Mouse (Mus musculus): ENCODE measurements around the gene Smarca2. TPM values are rescaled to one million over a fixed set of nuclear protein-coding genes. Genes with fewer than 3 reads are reported as not detected.

Smarca2 gene
- 10 to 100 TPM; 37.7 to 40.7 TPM for total RNA-seq (2021)
- long read RNA-seq, experiment 1, full-length matches to known transcripts, result 3 of 18 reads
- long read RNA-seq, experiment 1, partial matches to known transcripts, result 5 of 18 reads
- long read RNA-seq, experiment 1, other reads (novel, unspliced or antisense), result 10 of 18 reads
- long read RNA-seq, experiment 2, full-length matches to known transcripts, result 4 of 23 reads
- long read RNA-seq, experiment 2, partial matches to known transcripts, result 10 of 23 reads
- long read RNA-seq, experiment 2, other reads (novel, unspliced or antisense), result 9 of 23 reads

DNA sequence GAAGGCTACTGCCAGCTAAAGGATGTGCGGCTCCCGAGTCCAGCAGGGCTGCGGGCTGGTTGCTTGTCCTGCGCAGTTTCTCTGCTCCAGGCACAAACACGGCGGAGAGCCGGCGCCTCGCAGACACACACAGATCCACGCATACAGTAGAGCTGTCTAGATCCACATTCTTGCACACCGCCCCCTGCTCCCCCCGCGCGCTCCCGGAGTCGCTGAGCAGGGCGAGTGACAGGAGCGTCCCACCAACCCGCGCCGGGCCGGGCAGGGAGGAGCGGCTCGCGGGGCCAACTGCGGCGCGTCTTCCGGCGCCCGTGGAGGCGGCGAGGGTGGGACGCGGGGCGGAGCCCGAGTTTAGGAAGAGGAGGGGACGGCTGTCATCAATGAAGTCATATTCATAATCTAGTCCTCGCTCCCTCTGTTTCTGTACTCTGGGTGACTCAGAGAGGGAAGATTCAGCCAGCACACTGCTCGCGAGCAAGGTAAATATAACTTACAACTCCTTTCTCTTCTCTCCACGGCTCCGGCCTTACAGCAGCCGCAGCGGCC lies at the start of gene Smarca2:
Gene Smarca2, plus strand, starts transcription at position 296 of the 546 bp plus-strand sequence.
- peak; percentile 98 for DNase-seq
- intact Hi-C loops (cut with DNase I; ENCODE audit: low total_unique reads), result no loop called here

DNA sequence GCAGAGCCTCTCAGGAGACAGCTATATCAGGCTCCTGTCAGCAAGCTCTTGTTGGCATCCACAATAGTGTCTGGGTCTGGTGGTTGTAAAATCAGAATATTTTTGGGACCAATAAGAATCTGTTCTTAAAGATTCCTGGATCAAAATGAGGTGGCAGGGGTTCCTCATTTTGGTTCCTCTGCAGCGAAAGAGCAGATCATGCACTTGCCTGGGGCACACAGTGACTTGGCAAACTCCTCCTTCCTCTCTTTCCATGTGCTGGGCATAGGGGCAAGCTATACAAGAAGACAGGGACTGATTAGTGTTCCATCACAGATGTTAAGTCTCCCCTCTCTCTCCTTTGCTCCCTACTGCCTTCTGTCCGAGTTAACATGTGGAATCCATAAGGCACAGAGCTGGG lies 40.0 kb upstream of the Smarca2 start:
- intact Hi-C loops (cut with DNase I; ENCODE audit: low total_unique reads), result no loop called here
- no peak for DNase-seq

DNA sequence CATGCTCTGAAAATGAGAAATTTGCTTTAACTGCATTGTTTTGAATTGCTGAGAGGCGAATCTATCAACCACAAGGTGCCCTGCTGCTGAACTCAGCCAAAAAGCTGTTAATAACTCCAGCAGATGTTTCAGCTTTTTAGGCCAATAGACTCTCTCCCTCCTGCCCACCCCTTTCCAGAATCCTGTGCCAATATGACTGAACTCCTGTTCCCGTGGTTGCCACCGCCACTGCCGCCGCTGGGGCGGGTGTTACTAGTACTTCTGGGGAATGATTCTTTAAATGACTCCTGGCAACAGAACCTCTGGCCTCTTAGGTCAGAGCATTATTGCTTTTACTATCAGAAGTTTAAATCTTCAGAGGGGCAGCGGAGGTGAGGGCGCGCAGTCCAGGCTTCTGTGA lies 38.7 kb upstream of the Smarca2 start:
- intact Hi-C loops (cut with DNase I; ENCODE audit: low total_unique reads), result no loop called here
- peak; percentile 31 for DNase-seq

DNA sequence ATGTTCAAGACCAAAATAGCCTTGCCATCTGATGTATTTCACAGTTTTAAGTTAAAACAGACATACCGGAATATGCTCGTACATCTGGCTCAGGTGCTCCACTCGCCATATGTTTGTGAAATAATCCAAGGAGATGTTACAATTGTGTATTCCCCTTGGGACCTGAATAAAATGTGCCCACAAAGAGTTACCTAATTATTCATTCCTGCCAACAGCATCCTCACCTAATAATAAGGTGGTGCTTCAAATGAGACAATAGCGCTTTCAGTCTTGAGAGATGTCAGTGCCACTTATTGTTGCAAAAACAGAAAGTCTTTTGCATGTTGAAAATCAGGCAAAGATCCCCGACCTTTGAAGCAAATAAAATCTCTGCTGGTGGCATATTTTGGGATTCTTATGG lies 36.6 kb upstream of the Smarca2 start:
- DNase-seq, result no peak
- intact Hi-C loops (cut with DNase I; ENCODE audit: low total_unique reads), result no loop called here

DNA sequence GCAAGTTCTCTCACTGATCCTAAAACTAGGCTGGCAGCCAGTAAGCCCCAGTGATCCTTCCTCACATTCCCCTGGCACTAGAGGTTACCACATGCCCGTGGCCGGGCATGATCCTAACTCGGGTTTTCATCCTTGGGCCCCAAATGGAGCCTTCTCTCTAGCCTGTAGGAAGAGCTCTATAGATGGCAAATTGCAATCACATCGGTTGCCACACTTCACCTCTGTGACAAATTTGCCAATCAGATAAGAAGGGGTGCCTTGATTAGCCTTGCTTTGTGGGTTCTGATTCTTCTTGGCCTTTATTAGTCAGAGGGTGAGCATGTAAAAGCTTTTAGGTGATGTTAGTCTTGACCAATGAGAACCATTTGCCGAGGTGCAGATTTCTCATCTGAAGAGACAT lies 35.9 kb upstream of the Smarca2 start:
- intact Hi-C loops (cut with DNase I; ENCODE audit: low total_unique reads), result no loop called here
- DNase-seq, result no peak

DNA sequence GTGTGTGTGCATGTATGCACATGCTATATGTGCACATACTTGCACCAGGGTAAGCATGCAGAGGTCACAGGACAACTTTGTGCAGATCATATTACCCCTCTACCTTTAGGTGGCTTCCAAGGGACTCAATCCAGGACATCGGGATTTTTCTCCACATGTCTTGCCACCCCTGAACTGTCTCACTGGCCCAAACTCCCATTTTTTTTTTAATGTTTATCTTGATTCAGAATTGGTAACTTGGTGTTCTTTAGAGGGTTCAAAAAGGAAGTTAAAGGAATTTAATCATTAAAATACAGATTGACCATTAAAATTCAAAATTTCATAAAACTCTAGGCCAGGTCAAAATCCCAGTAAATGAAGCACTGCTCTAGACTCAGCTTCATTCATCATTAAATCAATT lies 35.4 kb upstream of the Smarca2 start:
- no peak for DNase-seq
- intact Hi-C loops (cut with DNase I; ENCODE audit: low total_unique reads), result no loop called here

DNA sequence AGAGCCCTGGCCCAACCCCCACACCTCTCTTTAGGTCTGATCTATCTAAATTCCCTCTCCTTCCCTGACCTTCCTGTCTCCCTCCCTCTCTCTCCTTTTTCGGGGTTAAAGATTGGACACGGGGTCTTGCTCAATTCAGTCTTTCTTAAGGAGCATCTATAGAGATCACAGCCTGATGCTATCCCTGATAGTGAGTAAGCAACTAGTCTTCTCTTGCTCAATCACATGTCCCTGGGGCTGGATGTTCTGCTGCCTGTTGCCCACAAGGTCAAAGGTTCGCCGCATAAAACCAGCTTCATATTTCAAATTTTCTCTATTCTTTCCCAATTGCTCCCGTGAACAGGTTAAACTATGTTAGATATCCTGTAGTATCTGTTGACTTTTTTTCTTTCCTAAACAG lies 25.2 kb upstream of the Smarca2 start:
- intact Hi-C loops (cut with DNase I; ENCODE audit: low total_unique reads), result no loop called here
- DNase-seq, result no peak

DNA sequence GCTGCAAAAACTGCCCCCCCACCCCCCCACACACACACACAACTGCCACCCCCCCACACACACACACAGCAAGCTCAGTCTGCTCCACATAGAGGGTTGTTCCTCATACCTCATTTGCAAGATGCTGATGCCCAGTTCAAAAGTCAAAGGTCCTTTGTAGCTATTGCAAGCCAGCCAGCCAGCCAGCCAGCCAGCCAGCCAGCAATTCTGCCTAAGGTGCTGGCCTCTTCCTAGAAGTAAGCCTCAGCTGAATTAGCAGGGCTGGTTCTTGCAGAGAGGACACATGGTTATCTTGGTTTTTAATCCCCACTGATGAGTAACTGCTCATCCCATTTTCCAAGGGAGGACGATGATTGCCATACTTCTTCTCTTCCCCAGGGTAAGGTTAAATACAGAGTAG lies 24.8 kb upstream of the Smarca2 start:
- DNase-seq, result no peak
- intact Hi-C loops (cut with DNase I; ENCODE audit: low total_unique reads), result no loop called here

DNA sequence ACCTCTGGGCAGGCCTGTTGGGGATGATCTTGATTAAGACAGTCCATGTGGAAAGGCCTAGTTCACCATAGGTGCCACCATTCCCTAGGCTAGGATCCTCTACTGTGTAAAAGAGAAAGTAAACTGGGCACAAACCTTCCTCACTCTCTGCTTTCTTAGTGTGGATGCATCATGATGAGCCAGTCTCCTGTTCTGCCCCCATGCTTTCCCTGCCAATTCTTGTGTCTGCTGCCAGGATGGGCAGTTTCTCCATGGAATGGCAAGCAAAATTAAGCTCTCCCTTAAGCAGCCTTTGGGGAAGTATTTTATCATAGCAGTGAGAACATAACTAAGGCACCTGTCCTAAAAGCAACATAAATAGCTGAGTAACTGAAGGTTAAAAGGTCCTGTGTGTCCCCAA lies 10.2 kb upstream of the Smarca2 start:
- no peak for DNase-seq
- intact Hi-C loops (cut with DNase I; ENCODE audit: low total_unique reads), result no loop called here

DNA sequence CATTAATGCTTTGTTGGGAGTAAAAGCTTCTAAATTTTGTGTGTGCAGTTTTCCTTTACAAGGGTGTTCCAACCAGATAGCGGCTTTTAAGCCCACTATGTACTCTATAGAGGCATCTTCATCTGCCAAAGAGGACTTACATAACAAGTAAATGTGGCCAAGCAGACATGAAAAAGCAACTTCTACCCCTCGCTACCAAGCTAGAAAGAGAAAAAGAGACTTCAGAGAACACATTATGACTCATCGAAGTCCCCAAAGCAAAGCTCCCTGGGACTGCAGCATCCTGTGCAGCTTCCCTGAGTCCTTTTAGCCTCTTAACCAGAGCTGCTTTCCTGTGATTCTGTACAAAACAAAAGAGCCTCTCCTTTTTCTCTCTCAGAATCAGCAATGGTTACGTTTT lies 3.4 kb upstream of the Smarca2 start:
- intact Hi-C loops (cut with DNase I; ENCODE audit: low total_unique reads), result no loop called here
- DNase-seq, result no peak

DNA sequence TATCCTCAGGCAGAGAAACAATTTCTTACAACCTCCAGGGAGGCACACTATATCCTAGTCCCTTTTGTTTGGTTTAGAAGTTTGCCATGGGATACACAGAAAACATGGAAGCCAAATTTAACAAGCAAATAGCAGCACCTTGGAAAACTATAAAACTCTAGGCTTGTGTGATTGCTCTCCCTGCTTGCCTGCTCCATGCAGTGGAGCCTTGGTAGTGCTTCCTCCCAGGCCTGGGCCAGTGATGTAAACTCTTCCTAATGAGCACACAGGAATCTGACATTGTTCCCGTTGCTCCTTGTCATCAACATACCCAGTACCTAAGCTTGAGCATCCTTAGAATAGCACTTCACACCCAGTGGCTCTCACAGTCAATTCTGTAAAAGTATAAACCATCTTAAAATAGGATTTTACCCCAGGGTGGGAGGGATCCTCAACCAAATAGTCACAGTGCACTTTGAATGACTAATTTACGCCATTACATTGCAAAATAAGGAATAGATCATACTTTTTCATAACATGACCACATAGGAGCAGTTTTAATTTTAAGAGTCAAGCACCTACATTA lies 1.5 kb upstream of the Smarca2 start:
- intact Hi-C loops (cut with DNase I; ENCODE audit: low total_unique reads), result no loop called here
- DNase-seq, result no peak

DNA sequence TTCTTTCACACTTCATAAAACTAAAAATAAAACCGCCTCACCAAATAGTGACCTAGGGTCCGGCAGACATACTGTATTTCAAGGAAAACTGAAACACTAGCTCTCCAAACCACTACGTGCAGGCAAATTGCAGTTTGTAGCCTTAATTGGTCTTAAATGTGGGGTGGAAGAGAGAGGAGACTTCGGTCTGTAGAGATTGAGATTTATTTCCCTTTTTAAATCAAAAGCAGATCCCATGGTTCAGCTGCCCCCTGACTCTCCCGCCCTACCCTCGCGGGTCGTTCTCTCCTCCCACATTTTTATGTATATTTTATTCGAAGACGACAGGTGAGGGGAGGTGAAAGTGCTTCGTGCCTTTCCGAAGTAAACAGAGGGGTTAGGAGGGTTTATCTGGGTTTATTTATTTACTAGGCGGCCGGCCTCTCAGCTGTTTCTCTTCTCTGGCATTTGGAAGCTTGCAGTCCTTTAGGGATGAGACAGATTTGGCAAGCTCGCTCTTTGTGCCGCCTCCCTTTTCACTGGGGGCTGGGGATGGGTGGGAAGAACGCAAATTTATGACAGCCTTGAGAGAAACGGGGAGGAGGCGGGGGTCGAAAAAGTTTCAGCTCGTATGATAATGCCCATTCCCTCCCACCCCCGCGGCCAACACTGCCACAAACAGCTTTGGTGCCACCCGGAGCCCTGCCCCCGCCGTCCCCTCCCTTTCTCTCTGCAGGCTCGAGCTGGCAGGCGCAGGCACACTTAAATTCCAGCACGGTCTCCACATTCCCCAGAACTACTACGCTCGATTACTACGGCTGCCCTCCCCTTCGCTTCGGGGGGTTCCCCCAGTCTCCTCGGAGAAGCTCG lies 720 bp upstream of the Smarca2 start:
- DNase-seq, result no peak

DNA sequence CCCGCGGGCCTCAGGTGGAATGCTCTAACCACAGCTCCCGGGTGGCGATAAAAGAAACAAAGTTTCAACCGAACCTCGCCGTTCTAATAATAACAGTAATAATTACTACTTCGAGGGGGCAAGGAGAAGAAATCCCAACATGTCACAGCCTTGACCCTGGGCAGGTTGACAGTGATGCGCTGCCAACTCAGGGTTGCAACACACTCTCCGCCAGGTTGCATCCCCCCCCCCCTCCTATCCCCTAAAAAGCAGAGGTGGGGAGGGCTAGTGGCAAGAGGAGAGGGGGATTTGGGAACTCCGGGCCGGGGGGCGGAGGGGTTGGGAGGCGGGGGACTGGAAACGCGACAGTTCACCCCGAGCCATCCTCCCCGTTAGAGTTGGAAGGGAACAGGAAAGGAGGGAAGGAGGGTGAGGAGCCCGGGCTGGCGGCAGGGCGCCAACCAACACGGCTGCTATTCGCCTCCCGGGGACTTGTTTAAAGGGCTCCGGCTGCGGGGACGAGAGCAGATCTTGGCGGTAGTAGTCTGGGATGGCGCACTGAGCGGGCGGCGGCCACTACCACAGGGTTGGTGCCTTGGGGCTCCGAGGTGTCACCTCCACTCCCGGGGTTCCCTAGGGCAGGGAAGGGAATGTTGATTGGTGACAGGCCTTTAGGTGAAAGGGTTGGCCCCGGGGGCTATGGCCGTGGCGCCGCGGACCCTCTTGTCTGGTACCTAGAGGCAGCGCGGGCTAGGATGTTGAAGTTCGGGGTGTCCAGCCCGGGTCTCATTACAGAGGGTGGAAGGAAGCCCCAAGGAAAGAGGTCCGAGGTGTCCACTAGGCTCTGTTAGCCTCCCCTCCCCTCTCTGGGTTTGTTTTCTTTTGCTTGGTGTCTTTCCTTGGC lies 829 bp downstream of the Smarca2 start:
- intact Hi-C loops (cut with DNase I; ENCODE audit: low total_unique reads), result no loop called here
- peak; percentile 72 for DNase-seq

More for the DNA sequence above, 720 bp upstream of the Smarca2 start:
- intact Hi-C loops (cut with DNase I; ENCODE audit: low total_unique reads), result no loop called here

DNA sequence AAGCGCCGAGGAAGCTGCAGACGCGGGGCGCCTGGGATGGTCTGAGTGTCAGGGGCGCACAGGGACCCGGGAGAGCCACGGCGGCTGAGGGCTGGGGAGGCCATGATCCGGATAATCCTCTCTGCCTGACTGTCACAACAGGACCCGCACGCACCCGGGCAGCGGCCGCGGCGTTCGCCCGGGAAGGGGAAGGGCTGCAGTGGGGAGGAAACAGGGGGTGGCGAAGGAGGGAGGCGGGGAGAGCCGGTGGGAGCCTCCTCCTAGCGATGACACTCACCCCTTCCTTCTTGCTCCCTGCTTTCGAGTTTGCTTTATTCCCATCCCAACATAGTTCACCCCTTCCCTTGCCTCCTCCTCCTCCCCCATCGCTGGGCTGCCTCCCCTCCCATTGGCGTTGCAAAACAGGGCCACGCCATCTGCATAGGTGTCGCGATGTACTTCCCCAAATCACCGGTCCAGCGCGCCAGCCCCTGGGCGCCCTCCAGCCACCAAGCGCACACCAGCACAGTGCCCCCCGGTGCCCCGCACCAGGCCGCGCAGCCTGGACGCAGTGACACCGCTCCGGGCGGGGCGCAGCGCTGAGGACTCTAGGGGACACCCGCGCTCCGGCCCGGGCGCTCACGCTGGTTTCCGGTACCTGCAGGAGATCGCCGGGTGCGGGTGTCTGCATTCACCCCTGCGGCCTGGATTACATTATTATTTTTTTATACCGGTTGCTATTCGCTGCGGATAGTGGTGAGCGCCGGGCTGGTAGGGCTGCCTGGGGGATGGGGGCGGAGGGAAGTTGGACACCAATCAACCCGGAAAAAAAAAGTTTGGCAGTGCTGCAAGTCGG lies 1.7 kb downstream of the Smarca2 start:
- DNase-seq, result peak; percentile 68
- intact Hi-C loops (cut with DNase I; ENCODE audit: low total_unique reads), result no loop called here

DNA sequence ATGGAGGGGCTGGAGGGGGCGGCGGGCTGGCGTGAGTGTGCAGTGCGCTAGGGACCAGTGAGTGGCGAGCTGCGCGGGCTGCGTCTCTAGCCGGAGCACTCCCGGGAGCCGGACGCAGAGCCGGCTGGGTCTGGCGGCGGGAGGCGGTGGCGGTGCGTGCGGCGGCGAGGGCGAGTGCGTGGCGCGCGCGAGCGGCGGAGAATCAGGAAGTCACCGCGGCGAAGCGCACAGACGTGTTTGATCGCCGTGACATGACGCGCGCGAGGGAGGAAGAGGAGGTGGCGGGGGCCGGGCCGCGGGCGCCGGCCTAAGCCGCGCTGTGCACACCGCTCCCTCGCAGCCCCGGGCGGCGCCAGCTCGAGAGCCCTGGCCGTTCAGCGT lies 2.3 kb downstream of the Smarca2 start:
- intact Hi-C loops (cut with DNase I; ENCODE audit: low total_unique reads), result no loop called here
- peak; percentile 70 for DNase-seq

DNA sequence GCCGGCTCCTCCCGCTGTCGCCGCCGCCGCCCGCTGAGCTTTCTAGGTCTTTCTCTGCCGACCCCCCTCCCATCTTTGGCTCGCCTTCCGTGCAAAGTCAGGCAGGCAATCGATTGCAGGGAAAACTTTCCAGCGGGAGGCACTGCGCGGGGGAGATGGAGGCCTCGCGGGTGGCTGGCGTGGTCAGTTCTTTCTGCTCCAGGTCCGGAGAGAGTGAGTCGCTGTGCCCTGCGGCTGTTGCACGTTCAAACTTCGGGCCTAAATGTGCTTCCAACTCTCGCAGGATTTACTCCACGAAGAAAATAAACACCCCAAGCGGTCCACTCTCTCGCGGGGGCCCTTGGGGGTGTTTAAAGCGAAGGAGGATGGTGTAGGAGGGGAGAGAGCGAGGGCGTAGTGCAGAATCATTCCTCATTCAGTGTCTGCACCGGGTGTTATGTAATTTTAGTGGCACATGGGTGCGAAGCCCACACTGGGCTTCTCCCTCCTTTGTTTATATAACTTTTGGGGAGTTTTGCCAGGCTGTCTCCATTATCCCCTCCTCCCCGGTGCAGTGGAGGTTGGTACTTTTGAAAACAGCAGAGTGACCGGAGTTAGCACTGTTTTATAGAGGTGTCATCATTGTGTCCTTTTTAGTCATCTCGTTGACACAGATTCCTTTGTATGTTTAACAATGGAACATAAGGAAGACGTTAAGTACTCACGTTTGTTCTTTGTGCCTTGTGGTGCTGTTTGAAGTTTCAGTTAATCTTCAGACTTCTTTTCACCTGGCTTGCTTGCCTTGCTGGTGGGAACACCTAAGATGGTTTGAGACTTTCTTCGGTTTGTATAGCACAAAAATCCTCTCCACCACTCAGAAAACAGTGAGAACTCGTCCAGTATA lies 2.9 kb downstream of the Smarca2 start:
- DNase-seq, result peak; percentile 42
- intact Hi-C loops (cut with DNase I; ENCODE audit: low total_unique reads), result no loop called here

DNA sequence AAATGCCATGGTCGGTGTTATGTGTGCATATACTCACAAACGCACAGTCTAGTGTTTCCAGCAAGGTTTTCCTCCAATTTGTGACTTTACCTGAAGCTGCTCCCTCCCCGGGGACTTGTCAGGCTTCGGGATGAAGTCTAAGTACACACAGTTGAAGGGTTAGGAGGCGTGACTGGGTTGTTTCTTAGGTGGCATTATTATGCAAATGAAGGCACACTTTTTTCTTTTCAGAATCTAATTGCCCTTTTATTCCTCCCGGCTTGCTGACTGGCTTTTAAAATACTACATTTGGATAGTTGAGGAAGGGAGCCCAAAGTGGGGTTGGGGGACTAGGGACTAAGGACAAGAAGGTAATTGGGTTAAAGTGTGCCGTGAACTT lies 3.6 kb downstream of the Smarca2 start:
- intact Hi-C loops (cut with DNase I; ENCODE audit: low total_unique reads), result no loop called here

DNA sequence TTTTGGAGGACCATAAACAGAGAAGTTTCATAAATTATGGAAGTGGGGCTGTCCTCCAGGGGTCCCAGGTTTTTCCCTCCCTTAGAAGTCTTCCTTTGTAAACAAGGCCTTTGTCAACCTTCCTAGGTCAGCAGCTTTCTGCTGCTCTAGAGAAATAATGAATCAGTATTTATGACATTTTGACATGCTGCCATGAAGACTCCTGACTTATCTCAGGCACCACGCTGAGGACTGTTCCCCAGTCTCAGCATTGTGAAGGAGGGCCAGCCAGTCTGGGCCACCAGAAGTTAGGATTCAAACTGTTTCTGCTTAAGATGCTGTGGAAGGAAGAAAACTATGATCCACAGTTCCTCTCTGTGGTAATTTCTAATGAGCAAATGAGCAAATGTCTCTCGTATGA lies 4.8 kb downstream of the Smarca2 start:
- intact Hi-C loops (cut with DNase I; ENCODE audit: low total_unique reads), result no loop called here
- no peak for DNase-seq

More for the DNA sequence above, 3.6 kb downstream of the Smarca2 start:
- no peak for DNase-seq

All from gastrocnemius, postnatal 14 days (tissue).